Mouse (Mus musculus) neutrophil, adult 65 days (primary cell): ENCODE results near the gene Klhdc7a. TPM values are rescaled to one million over a fixed set of nuclear protein-coding genes. Genes with fewer than 3 reads are reported as not detected.

Experiments used
- total RNA-seq: library from RNA; stranded (reverse); gene quantifications from 2 replicates; pipeline ENCODE4 v1.2.4, GENCODE M21; 2023

Klhdc7a gene
- total RNA-seq: 0.06 TPM in 1 of 2 replicates, not detected in the other

DNA sequence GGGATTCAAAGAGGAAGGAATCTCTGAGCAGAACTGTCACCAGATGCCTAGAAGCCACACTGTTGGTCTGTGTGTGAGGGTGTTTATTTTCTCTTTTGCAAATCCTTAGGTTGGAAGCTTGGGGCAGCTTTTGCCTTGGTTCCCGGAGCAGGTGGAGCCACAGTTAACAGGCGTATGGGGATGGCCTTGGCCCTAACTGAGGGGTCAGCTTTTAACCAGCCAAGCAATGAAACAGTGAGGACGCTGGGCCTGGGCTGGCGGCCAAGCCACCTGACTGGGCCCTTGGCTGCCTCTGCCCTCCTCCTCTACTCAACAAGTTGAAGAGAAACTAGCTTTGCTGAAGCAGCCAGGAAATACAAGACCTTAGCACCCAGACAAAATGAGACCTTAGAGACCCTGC lies at the start of gene Klhdc7a:
Gene Klhdc7a (minus strand): TSS at position 105 of the 400 bp plus-strand sequence.

Other genes starting within 250 kb of the Klhdc7a start
- not detected in 2 replicates for gene Pax7, start 134.5 kb downstream of the Klhdc7a start, total RNA-seq